Mouse (Mus musculus): ENCODE data around the gene Mast4.
A peak's percentile ranks its signal among the peaks of the same experiment; 100 is the strongest.

The Mast4 gene

GRCm38 (mm10) chr13:102991196-102991595 is 343.1 kb downstream of the Mast4 start:
- DNase-seq (ENCODE audit: low read depth, low spot score): no peak

GRCm38 (mm10) chr13:102990085-102990484 is 344.2 kb downstream of the Mast4 start:
- DNase-seq (ENCODE audit: low read depth, low spot score): no peak

GRCm38 (mm10) chr13:102989616-102990015 is 344.7 kb downstream of the Mast4 start:
- DNase-seq (ENCODE audit: low read depth, low spot score): no peak

DNA sequence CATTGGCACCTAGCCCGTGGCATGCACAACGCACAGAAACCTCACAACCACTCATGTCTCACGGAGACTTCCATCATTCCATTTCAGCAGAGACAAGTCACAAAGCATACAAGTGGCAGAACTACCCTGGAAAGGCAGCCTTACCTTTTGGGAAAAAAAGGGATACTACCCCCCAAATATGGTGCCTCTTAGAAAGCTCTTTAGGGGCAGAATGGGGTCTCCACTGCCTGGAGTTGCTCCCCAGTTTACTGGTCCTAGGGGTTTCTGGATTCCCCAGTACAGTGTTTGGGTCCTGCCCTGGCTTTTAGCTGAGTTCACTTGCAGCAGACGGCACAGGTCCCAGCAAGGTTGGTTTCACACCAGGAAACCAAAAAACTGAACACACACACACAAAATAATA is 345.3 kb downstream of the Mast4 start:
- no peak for DNase-seq (ENCODE audit: low read depth, low spot score)

DNA sequence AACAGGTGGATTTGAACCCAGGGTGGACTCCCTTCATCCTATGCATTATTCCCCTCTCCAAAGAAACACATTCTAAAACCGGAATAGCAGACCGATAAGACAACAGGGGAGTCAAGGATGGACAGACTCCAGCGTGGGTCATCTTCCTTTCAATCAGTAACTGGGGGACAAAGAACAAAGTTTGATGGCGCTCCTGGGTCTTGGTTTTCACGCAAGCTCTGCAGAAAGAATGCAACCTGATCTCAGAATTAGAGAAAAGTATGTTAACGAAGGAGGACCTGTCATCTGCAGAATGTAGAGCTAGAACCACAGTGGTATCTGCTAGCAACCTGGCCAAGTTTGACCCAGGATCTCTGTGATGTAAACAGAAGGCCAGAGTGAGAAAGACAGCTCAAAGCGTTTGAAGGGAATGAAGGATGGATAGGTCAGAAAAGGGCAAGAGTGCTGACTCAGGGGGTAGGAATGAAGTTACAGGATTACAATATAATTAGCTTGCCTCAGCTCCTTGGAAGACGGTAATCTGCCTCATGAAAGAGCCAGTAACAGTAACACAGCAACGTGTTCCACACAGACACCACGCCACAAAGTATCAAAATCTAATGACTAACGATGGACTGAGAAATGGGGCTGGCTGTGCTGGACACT is 345.9 kb downstream of the Mast4 start:
- no peak for DNase-seq (ENCODE audit: low read depth, low spot score)

- no peak for DNase-seq (ENCODE audit: low read depth, low spot score)
Measured at GRCm38 (mm10) chr13:102984550-102984949, 349.7 kb downstream of the Mast4 start.

- DNase-seq (ENCODE audit: low read depth, low spot score): no peak
Measured at GRCm38 (mm10) chr13:102973853-102974252, 360.4 kb downstream of the Mast4 start.

DNA sequence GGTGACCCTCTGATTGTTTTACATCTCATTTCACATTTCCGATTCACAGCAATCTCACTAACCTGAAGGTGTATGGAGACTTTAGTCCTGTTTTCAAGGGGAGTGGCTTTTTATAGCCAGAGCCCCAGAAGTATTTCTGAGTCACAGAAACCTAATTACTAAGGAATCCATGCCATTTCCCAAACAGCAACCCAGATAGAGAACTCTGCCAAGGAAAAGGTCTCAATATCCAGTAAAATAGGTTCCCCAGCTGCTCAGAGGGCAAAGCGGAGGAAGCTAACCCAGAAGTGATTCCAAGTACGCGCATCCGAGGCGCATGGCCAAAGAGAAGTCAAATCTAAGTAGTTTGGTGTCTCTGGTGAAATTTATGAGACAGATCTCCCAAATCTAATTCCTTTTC is 370.8 kb downstream of the Mast4 start:
- DNase-seq (ENCODE audit: low read depth, low spot score): no peak

DNA sequence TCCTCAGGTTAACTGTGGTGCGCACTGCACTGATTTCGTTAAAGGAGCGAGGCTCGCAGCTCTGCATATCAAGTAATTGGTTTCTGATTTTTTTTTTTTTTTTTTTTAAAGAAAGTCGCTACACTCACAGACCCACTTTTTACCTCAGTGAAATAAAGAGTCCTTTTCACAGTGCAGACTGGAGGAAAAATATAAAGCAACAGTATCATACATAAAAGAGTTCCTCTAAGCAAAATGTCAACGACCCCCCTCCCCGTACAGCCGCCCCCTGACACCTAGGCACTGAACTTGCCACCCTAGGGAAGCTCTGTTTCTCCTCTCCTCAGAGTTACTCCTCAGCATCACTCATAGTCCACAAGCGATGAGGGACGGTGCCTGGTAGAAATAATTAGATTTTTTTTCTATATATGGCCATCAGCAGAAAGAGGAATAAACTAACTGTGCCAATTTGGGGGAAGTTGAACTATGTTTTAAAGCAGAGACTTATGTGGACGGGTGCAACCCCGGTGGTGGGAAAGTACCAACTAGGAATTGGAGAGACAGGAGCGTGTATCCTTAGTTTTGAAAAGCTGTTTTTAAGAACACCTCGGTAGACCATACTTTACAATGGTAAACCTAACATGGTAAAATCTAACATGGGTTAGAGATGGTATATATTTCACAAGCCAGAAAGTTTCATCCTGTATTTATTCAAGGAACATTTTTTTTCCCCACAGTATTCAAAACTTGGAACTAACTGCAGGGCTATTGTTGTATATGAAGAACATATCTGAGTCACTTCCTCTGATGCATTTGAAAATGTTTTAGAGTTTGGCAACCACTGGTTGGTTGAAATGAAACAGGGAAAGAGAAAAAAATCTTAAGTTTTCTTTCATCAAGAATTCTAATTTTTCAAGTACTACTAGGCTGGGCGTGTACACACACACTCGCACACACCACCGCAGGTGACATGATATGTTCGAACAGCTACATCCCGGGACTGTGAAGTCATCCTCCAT is 375.7 kb downstream of the Mast4 start:
- no peak for DNase-seq (ENCODE audit: low read depth, low spot score)

DNA sequence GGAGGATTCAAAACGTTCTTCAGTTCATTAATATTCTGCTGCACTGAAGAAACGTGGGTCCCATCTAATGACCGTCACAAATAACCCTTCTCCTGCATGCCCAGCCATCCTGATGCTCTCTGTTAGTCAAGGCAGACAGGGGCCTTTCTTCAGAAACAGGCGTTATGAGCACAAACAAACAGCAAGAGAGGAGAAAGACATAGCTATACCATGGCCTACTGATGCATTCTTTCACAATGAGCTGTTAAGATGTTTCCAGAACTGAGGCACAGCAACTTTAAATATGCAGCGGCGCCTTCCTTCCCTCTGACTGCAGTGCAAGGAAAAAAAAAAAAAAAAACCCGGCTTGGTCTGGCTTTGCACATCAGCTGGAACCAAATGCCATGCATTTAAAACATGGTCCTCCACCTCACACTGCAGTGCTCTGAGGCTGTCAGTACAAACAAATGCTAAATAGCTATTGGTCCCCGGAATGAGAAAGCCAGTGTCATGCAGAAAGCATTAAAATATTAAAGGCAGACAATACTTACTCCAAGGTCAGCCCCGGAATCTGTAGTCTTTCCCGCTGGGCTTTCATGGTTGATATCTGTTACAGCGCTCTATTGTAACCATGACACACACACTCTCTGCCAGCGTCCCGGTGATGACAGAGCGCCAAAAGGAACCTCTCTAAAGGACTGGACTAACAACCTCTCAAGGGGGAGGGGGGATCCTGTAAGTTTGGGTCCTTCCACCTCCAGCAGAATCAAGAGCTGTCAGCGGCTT is 376.6 kb downstream of the Mast4 start:
- DNase-seq (ENCODE audit: low read depth, low spot score): peak; percentile 11

DNA sequence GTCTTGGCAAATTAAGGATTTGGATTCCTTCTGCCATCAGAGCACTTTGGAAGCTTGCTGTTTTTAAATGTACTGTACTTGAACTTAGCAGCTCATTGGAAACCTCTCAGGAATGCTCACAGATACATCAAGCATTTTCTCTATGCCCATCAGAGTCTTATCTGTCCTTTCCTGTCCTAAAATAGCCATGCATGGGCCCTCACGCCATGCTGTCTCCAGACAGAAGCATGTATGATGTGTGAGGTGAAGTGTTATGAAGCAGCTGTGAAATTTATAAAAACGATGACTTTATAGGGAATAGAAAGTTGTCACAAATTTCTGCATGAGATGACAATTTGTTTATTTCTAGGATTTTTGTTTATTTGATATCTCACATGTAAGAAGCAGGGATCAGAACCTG is 378.8 kb downstream of the Mast4 start:
- no peak for DNase-seq (ENCODE audit: low read depth, low spot score)

- DNase-seq (ENCODE audit: low read depth, low spot score): no peak
Measured at GRCm38 (mm10) chr13:102949756-102950155, 384.5 kb downstream of the Mast4 start.

DNA sequence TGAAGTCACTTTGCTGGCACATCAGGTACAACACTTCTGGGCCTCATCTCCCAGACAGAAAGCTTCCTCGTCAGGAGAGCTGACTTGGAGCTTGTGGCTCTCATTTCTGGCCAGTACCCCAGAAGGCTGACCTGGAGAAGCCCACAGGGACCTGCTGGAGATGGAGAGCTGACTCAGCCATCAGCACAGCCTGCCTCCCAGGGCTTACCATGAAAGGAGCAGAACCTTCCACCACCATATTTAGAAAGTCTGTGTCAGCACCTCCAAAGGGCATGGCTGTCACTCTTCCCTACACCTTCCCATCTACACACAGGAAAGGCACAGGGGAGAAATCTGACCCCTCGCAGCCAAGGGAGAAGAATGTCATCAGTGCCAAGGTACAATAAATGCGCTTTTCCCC is 385.3 kb downstream of the Mast4 start:
- no peak for DNase-seq (ENCODE audit: low read depth, low spot score)

DNA sequence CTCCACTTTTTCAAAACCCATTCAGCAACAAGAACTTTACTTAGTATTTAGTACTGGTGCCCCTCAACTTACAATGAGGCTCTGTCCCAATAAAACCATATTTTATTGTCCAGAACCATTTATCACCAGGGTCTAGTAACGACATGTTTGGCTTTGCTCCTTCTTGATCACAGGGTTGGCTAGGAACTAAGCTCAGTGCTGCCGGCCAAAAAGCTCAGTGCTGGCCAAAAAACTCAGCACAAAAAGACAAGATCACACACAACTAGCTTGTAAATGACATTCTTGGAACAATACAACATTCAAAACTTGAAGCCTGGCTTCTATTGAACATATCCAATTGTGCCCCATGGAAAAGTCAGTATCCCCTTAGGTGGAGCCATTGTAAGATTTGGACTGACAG is 386.8 kb downstream of the Mast4 start:
- no peak for DNase-seq (ENCODE audit: low read depth, low spot score)

GRCm38 (mm10) chr13:102946024-102946821 is 388.1 kb downstream of the Mast4 start:
- no peak for DNase-seq (ENCODE audit: low read depth, low spot score)

DNA sequence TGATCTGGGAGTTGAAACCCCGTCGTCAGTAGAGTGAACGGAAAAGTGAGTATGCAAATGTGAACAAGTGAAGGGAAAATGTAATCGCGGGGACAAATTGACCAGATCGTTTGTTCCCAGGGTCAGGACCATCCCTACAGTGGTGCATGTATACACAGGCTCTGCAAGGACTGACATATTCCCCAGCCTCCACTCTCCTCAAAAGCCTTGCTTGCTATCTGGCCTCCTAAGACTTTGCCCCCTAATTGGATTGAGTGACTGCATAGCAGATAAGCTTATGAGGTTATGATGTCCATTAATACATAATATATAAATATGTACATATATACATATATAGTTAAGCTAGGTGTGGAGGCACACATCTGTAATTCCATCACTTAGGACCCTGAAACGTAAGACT is 388.8 kb downstream of the Mast4 start:
- DNase-seq (ENCODE audit: low read depth, low spot score): no peak

DNA sequence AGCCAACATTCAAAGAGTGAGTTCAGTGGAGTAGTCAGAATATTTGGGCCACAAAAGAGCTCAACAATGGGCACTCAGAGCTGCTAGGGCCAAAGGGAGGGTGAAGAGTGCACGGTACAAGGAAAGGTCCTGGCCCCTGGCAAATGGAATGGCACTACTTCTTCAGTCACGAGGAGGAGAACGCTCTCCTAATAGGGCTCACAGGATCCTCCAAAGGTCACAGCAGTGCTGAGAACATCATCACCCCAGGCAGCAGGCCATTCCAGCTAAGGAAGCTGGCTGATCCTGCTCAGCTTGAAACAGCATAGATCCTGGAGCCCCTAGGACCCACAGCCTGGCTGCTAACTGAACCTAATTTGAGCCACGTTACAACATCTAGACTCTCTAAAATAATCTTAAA is 389.8 kb downstream of the Mast4 start:
- no peak for DNase-seq (ENCODE audit: low read depth, low spot score)

GRCm38 (mm10) chr13:102942557-102942956 is 391.7 kb downstream of the Mast4 start:
- no peak for DNase-seq (ENCODE audit: low read depth, low spot score)

GRCm38 (mm10) chr13:102940476-102940875 is 393.8 kb downstream of the Mast4 start:
- no peak for DNase-seq (ENCODE audit: low read depth, low spot score)

DNA sequence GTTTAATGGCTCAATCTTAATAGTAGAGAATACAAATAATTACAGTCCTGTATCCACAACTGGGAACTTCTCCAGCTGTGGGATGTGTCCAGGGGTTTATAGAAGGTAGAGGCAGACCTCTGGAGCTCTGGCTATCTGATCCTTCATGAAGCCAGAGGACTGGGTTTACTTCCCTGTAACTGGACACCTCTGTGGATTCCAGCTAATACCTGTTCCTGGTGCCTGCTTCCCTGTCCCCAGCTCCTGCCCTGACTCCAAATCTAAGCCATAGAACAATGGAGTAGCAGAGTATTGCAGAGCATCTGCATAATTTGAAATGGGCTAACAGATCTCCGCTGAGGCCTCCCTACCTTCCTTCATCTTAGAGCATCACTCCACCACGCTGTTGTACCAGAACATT is 398.1 kb downstream of the Mast4 start:
- no peak for DNase-seq (ENCODE audit: low read depth, low spot score)

- DNase-seq (ENCODE audit: low read depth, low spot score): no peak
Measured at GRCm38 (mm10) chr13:102935788-102936187, 398.5 kb downstream of the Mast4 start.

Measured in retina, adult 2 months (tissue).